Mouse (Mus musculus) lung, postnatal 14 days (tissue): ENCODE measurements around the gene Gm16430.
"Not testable (repeated sequence)": the region's sequence is repeated elsewhere in the genome, so short reads cannot be mapped to it uniquely, and the experiment has no call there.

Experiments used
- DNase-seq: peaks from one replicate; pipeline ENCODE4 v3.0.0; 2021

Gene Gm16430

GRCm38 (mm10) chrX:54621911-54622310 lies at the start of gene Gm16430:
Gene Gm16430, plus strand, starts transcription at chrX:54622211.
- DNase-seq, result not testable (repeated sequence)
